Mouse (Mus musculus) kidney, adult 2 months (tissue): ENCODE data around the gene Gsk3a. TPM values are rescaled to one million over a fixed set of nuclear protein-coding genes. Genes with fewer than 3 reads are reported as not detected.

ENCODE experiments used
- DNase-seq: peaks from one replicate; pipeline ENCODE4 v3.0.0; 2021
- H3K27ac ChIP-seq: fragments of 200-500 bp; 2 replicates; pipeline ENCODE4 v1.5.1; 2012; ENCODE audit warnings: low read depth, low read length, control low read depth, inconsistent platforms; ENCODE audit not compliant: insufficient read depth
- H3K27me3 ChIP-seq: fragments of 200-500 bp; replicated peaks from 2 replicates; pipeline ENCODE4 v1.6.1; 2012; ENCODE audit warnings: mild to moderate bottlenecking, moderate library complexity, low read length, inconsistent platforms; ENCODE audit not compliant: control insufficient read depth, insufficient read depth
- H3K36me3 ChIP-seq: fragments of 200-500 bp; 2 replicates; pipeline ENCODE4 v1.6.1; 2012; ENCODE audit warnings: mild to moderate bottlenecking, moderate library complexity, low read length, inconsistent platforms; ENCODE audit not compliant: control insufficient read depth, insufficient read depth
- H3K4me1 ChIP-seq: fragments of 200-500 bp; 2 replicates; pipeline ENCODE4 v1.6.1; 2011; ENCODE audit warnings: low read length; ENCODE audit not compliant: control insufficient read depth, insufficient read depth
- H3K4me3 ChIP-seq: fragments of 200-500 bp; 2 replicates; pipeline ENCODE4 v1.5.1; 2011; ENCODE audit warnings: mild to moderate bottlenecking, low read depth, low read length, control low read depth; ENCODE audit not compliant: insufficient read depth
- CTCF ChIP-seq: fragments of 200-500 bp; conservative IDR thresholded peaks from 2 replicates; pipeline ENCODE4 v1.5.1; 2011; ENCODE audit warnings: low read depth, mild to moderate bottlenecking, control low read depth, low read length, moderate library complexity, mixed read lengths; ENCODE audit not compliant: insufficient read depth, insufficient read length
- POLR2A ChIP-seq: fragments of 200-500 bp; IDR thresholded peaks from one replicate; pipeline ENCODE4 v1.6.1; 2011; ENCODE audit warnings: low read depth, low read length, control low read depth
- WGBS: fragments of 180-500 bp; shearing (Covaris S2); methylation state at CpG from one replicate; pipeline ENCODE4 v1.1.7; 2018; 5-methylcytosine and 5-hydroxymethylcytosine counted together
- polyA plus RNA-seq: library from polyadenylated mRNA; depleted of rRNA; stranded (reverse); fragments of >200 nt; gene quantifications from 2 replicates; pipeline ENCODE4 v1.2.3, GENCODE M21; 2012

Gene Gsk3a
- polyA plus RNA-seq, 1 experiment, result 128 TPM

DNA sequence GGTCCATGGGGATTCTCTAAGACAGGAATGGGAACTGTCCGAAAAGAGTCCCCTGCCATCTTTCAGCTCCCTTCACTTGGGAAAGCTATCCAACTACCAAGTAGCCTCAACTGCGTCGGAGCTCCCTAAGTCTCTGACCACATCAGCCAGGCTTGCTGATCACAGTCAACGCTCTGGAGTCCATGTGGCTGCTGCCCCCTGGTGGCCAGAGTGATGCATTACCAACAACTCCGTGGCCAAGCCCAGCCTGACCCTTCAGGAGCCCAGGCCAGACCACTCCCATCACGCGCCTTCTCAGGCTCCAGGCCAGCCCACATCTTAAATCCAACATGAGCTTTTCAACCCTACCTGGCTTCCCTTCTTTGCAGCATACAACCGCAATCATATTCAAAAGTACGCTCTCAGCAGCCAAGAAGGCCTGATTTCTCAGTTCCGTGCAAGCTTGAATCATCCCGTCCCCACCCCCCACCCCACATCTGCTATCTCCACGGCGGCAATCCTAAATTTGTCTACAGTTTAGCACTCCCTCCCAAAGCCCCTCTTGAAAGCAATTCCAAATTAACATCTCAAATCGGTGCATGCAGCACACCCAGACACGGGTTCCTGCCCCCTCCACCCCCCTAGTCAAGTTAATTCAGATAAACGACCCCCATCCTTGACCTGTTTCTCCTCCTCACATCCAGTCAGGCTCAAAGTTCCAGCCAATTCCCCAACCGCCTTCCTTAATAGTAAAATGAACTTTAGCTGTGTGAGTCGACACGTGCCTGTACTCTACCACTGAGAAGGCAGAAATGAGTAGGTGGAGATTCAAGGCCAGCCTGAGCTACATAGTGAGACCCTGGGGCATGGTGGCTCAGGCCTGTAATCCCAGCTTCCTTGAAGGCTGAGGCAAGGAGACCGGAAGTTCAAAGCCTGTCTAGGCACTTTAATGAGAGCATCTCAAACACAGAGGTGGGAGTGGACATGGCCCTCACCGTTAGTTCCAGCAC is 49.7 kb downstream of the Gsk3a start:
- Histone ChIP-seq H3K4me3 (no peak overlapping the region), H3K36me3 (no peaks in the 10 kb centered on the region), H3K27ac (no peak overlapping the region), H3K4me1 (no peaks in the 10 kb centered on the region), H3K27me3 (no peaks in the 10 kb centered on the region)
- TF ChIP-seq CTCF, result peak; percentile 95
- no peak for TF ChIP-seq POLR2A
- DNase-seq, result peak; percentile 85
- 26% methylated on average over 21 of the region's 21 CpGs for WGBS

DNA sequence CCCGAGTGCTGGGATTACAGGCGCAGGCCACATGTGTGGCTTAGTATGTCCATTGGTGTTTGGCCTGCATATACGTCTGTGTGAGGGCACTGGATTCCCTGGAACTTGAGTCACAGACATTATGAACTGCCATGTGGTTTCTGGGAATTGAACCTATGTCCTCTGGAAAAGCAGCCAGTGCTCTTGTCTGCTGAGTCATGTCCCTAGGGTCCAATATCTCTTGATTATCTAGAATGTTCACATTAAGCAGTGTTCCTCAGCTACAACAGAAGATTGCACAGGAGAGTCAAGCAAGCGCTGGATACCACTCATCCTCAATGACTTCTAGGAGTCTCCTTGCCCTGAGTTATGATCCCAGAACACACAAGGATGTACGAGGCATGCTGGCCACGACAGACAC is 53.6 kb downstream of the Gsk3a start:
- no peaks in the 10 kb centered on the region for H3K36me3 ChIP-seq
- no peak for TF ChIP-seq CTCF
- TF ChIP-seq POLR2A, result no peak
- peaks cover 3% of the 10 kb centered on the region; the same call in 1 of the 2 replicates for H3K27me3 ChIP-seq
- H3K27ac ChIP-seq, result no peak overlapping the region
- H3K4me1 ChIP-seq, result no peaks in the 10 kb centered on the region
- DNase-seq, result no peak
- H3K4me3 ChIP-seq, result no peak overlapping the region
- 70% methylated on average over 6 of the region's 6 CpGs for WGBS

GRCm38 (mm10) chr7:25181814-25182213 is 55.8 kb downstream of the Gsk3a start:
- Histone ChIP-seq H3K36me3 (no peaks in the 10 kb centered on the region), H3K27ac (no peak overlapping the region), H3K4me3 (no peak overlapping the region), H3K4me1 (no peaks in the 10 kb centered on the region), H3K27me3 (peaks cover 3% of the 10 kb centered on the region; the same call in 1 of the 2 replicates)
- WGBS, result 6% methylated on average over 21 of the region's 21 CpGs
- TF ChIP-seq POLR2A, result no peak
- no peak for TF ChIP-seq CTCF
- DNase-seq, result no peak

GRCm38 (mm10) chr7:25181331-25181790 is 56.3 kb downstream of the Gsk3a start:
- no peak overlapping the region for H3K27ac ChIP-seq
- H3K4me1 ChIP-seq, result no peaks in the 10 kb centered on the region
- TF ChIP-seq POLR2A (no peak), CTCF (peak; percentile 56)
- no peak overlapping the region for H3K4me3 ChIP-seq
- DNase-seq, result peak; percentile 21
- peaks cover 3% of the 10 kb centered on the region; the same call in 1 of the 2 replicates for H3K27me3 ChIP-seq
- H3K36me3 ChIP-seq, result no peaks in the 10 kb centered on the region
- 1% methylated on average over 15 of the region's 15 CpGs for WGBS

DNA sequence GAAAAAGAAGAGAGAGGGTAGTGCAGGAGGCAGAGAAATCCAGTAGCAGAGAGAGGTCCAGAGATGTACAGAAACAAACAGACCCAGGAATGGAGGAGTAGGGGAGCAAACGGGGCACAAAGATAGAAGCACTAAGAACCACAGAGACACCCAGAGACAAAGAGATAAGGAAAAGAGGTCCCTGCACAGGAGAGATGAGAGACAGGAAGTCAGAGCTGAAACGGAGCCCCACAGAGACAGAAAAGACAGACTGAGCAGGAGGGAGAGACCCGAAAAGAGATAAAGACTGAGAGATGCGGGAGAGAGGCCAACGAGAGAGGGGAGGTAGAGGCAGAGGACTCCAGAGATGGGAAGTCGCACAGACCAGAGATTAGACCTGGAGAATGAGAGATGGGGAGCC is 57.1 kb downstream of the Gsk3a start:
- TF ChIP-seq POLR2A (no peak), CTCF (no peak)
- Histone ChIP-seq H3K27me3 (peaks cover 3% of the 10 kb centered on the region; the same call in 1 of the 2 replicates), H3K27ac (no peak overlapping the region), H3K4me1 (no peaks in the 10 kb centered on the region), H3K36me3 (no peaks in the 10 kb centered on the region), H3K4me3 (no peak overlapping the region)
- DNase-seq, result no peak
- WGBS, result 5% methylated on average over 6 of the region's 6 CpGs

- no peak; the same call in 1 of the 2 replicates for TF ChIP-seq CTCF
- TF ChIP-seq POLR2A, result no peak
- peak; percentile 47 for DNase-seq
- H3K4me1 ChIP-seq, result no peaks in the 10 kb centered on the region
- H3K4me3 ChIP-seq, result peak within 1 kb of the TSS; percentile 40; the same call in 1 of the 2 replicates
- no peak within 1 kb of the TSS for H3K27ac ChIP-seq
- peaks cover 3% of the 10 kb centered on the region; the same call in 1 of the 2 replicates for H3K27me3 ChIP-seq
- WGBS, result under 1% methylated on average over 56 of the region's 56 CpGs
- H3K36me3 ChIP-seq, result no peaks in the 10 kb centered on the region
These were observed 58.0 kb downstream of the Gsk3a start, which contains the start of gene Pou2f2 for GRCm38 (mm10) chr7:25179606-25180161. Pou2f2 (minus strand) TSS chr7:25179726.
